Mouse (Mus musculus) heart, postnatal 4 days (tissue): ENCODE results near the gene Ift88. TPM values are rescaled to one million over a fixed set of nuclear protein-coding genes. Genes with fewer than 3 reads are reported as not detected.
A peak's percentile ranks its signal among the peaks of the same experiment; 100 is the strongest.

Experiments
- DNase-seq: peaks from one replicate; pipeline ENCODE4 v3.0.0; 2021
- total RNA-seq, 2 experiments: library from RNA; stranded (reverse); gene quantifications; 2 replicates each; pipeline ENCODE4 v1.2.3; 2021

The Ift88 gene
- total RNA-seq, 2 experiments from 2014 or later: 5.4 to 8.1 TPM

GRCm38 (mm10) chr14:57533214-57533613 lies 109.4 kb downstream of the Ift88 start:
- DNase-seq: peak; percentile 83

GRCm38 (mm10) chr14:57533841-57534240 lies 110.0 kb downstream of the Ift88 start:
- no peak for DNase-seq

- DNase-seq: no peak
Measured at GRCm38 (mm10) chr14:57534346-57534745, 110.5 kb downstream of the Ift88 start.

GRCm38 (mm10) chr14:57534961-57535360 lies 111.1 kb downstream of the Ift88 start:
- peak; percentile 77 for DNase-seq

DNA sequence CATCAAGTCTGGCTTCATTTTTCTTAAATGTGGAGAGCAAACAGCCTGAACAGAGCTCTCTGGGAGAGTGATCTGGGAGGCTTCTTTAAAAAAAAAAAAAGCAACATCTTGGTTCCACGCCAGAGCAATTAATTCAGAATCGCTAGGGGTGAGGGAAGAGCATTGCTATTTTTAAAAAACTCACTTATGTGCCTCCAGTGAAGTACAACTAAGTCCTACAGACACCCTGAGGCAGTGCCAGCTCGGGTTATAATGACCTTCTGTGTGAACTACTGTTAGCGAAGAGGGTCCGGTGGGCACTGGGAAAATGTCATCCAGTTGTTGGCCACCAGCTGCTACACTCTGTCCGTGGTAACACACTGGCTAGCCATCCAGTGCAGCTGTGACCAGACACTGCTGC lies 111.8 kb downstream of the Ift88 start:
- peak; percentile 61 for DNase-seq

DNA sequence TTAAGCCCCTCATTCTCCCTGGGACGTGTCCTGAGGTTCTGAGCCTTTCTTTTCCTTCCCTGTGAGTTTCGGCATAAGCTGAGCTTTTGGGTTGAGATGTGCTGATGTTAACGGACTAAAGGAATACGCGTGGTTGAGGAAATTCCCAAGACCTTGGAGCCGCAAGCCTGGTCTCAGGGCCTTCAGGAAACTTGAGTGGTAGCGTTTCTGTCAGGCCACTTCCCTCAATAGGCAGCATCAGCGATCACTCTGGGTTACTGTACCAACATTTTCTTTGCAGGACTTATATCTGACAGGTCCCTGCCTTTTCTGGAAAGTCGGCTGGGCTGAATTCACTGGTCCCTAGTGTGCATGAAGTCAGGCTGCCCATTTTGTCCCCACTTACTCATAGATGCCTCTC lies 113.0 kb downstream of the Ift88 start:
- DNase-seq: no peak

DNA sequence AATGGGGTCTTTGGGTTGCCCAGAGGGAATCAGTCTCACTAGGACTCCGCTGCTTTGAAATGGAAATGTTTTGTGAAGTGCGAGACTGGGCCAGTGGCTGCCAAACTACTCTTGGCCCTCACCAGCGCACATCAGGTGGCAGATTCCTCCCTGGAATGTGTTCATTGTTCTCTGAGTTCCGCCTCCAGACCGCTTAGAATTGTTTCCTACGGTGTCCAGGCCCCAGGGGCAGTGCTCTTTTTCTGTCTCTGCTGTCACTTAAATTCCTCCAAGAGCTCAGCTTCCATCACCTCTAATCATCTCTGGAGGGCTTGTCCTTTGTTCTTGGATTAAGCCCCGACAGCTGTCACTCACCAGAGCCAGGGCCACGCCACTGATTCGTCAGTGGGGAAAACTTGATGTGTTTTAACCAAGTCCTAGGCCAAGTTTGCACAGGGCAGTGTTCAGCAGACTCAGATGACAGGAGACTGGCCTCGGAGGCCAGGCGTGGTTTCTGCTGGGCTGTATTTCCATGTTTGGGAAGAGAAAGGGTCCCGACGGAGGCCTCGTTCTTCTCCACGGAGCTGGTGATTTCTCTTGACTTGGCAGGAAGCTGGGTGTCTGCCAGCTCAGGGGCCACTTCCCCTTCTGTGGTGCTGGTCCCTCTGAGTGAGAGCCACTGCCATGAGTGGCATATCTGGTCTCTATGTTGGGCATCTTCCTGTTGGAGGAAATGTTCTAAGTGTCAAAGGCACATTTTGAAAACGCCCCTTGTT lies 113.6 kb downstream of the Ift88 start:
- DNase-seq: peak; percentile 63

DNA sequence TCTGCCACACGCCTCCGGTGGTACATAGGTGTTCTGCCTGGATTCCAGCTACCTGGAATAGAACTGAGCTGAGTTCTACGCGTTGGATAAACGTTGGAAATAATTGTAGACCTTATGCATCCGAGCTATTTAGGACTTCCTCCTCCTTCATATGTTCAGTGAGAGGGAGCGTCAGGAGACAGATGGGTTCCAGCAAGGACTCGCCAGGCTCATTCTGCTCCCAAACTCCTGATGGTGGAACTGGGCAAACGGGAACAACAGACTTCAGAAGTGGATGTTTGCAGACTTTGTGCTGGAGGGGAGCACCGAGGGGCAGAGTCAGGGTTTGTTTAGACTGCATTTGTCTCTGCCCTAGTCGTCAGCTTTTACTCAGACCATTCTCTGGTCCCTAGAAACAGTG lies 116.8 kb downstream of the Ift88 start:
- no peak for DNase-seq

GRCm38 (mm10) chr14:57542231-57542630 lies 118.4 kb downstream of the Ift88 start:
- no peak for DNase-seq

GRCm38 (mm10) chr14:57543420-57544039 lies 119.7 kb downstream of the Ift88 start:
- no peak for DNase-seq

GRCm38 (mm10) chr14:57545526-57545925 lies 121.7 kb downstream of the Ift88 start:
- no peak for DNase-seq

- DNase-seq: no peak
Measured at GRCm38 (mm10) chr14:57546131-57546530, 122.3 kb downstream of the Ift88 start.

DNA sequence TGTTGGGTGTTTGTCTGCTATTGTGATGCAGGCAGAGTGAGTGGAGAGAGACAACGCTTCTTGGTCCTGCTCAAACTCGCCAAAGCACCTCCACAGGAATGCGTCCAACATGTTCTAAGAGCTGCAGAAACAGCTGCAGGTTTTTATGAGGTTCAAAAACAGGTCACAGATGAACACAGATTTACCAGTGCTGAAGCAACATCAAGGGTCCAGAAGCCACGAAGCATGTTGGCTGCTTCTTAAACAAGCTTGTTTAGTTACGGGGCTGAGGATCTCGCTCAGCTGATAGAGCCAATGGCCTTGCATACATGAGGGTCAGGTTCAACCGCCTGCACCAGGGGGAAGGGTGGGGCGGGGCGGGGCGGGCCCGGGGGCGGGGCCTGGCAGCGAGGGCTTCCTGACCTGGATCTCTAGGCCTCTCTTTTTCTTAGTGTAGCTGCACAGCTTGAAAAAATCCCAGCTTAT lies 122.7 kb downstream of the Ift88 start:
- no peak for DNase-seq

GRCm38 (mm10) chr14:57547062-57547461 lies 123.2 kb downstream of the Ift88 start:
- no peak for DNase-seq

DNA sequence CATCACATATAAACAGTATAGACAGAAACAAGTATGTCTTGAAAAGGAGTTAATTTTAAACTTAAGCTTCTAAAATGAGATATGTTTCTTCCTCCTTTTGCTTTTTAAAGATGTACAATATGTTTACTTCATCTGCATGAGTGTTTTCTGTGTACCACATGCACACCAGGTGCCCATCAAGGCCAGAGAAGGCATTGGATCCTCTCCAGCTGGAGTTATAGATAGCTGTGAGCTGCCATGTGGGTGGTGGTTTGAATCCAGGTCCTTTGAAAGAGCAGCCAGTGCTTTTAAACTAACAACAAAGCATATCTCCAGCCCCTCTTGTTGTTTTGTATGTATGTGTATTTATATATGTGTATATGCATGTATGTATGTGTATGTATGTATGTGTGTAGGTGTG lies 129.1 kb downstream of the Ift88 start:
- DNase-seq: no peak

GRCm38 (mm10) chr14:57554434-57554833 lies 130.6 kb downstream of the Ift88 start:
- no peak for DNase-seq

DNA sequence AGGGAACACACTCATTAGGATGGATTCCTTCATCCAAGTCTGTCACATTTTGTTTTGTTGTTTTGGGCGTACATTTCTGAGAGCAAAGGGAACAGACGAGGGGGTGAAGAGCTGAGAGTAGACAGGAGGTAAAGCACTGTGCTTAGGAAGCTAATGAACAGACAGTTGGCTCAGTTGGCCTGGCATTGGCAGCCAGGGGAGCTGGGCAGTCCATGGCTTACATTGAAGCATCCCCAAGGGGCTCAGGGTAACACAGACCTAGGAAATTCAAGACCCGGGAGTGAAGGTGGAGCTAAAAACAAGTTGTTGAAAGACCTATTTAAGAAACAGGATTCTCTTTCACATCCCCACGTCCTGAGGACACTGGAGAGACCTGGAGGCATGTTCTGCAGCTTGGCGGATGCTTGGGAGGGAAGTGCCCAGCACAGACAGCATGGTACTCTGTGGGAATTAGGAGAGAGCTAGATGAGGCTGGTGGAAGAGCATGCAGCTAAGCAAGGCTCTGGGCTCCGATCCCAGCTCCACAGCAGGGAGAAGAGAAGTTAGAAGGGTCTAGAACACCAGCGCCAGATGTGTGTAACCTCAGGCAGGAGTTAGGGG lies 131.7 kb downstream of the Ift88 start:
- no peak for DNase-seq

- no peak for DNase-seq
Measured at GRCm38 (mm10) chr14:57556922-57557321, 133.1 kb downstream of the Ift88 start.

- DNase-seq: no peak
Measured at GRCm38 (mm10) chr14:57565626-57566025, 141.8 kb downstream of the Ift88 start.
